ENCODE assay signal across 8 mouse cellular contexts in genomic region chrX:96095509-96096499, GRCm38 (mm10). TPM values are rescaled to one million over a fixed set of nuclear protein-coding genes. Genes with fewer than 3 reads are reported as not detected.
DNase-seq lines count a peak whose midpoint lies in the region; ATAC-seq and TF ChIP-seq lines count a peak whose summit lies in the region.

Msn (plus strand) TSS chrX:96096042.

- 0 out of 2 replicates have a peak, but pooled peaks have one; percentile 28 for TF ChIP-seq POLR2A in liver, adult 2 months (IDR thresholded peaks at IDR 0.05; ENCODE audit: extremely low read depth, insufficient read depth, low read length)

- no peak for TF ChIP-seq CTCF in C2C12 (IDR thresholded peaks at IDR 0.05; ENCODE audit: control insufficient read depth, insufficient read depth, insufficient read length)
- TF ChIP-seq CTCF in liver, adult 2 months (IDR thresholded peaks at IDR 0.05; ENCODE audit: low read depth, low read length) = no peak

- H3K27me3 ChIP-seq in C2C12 (ENCODE audit: control insufficient read depth, insufficient read depth, insufficient read length) = no peaks in the 10 kb centered on the region
- peaks cover 6% of the 10 kb centered on the region; the same call in 1 of the 2 replicates for H3K27me3 ChIP-seq in embryonic facial prominence, embryonic 15.5 days
- no peaks in the 10 kb centered on the region for H3K27me3 ChIP-seq in liver, adult 2 months (ENCODE audit: control insufficient read depth, insufficient read depth, low read length)

- peak within 1 kb of the TSS; percentile 51 for H3K4me2 ChIP-seq in embryonic facial prominence, embryonic 15.5 days (replicated peaks)

- peak within 1 kb of the TSS; percentile 44 for H3K9ac ChIP-seq in embryonic facial prominence, embryonic 15.5 days
- peak within 1 kb of the TSS; percentile 83 for H3K9ac ChIP-seq in liver, adult 2 months (ENCODE audit: low read depth, low read length)

- peak within 1 kb of the TSS; percentile 63 for H3K4me3 ChIP-seq in C2C12 (ENCODE audit: insufficient read depth, poor library complexity, severe bottlenecking)
- H3K4me3 ChIP-seq in embryonic facial prominence, embryonic 15.5 days (replicated peaks) = peak within 1 kb of the TSS; percentile 56
- H3K4me3 ChIP-seq in liver, adult 2 months (ENCODE audit: insufficient read depth, low read depth, low read length) = peak within 1 kb of the TSS; percentile 96

- peak within 1 kb of the TSS; percentile 82 for H3ac ChIP-seq in C2C12 (ENCODE audit: control insufficient read depth, insufficient read length, low read depth)

- peaks cover 13% of the 10 kb centered on the region for H3K36me3 ChIP-seq in C2C12 (ENCODE audit: control insufficient read depth, insufficient read depth)
- H3K36me3 ChIP-seq in embryonic facial prominence, embryonic 15.5 days = no peaks in the 10 kb centered on the region
- no peaks in the 10 kb centered on the region for H3K36me3 ChIP-seq in liver, adult 2 months (ENCODE audit: control insufficient read depth, insufficient read depth, low read length)

- H3K79me2 ChIP-seq in C2C12 (ENCODE audit: control insufficient read depth, insufficient read depth) = peaks cover 50% of the 10 kb centered on the region
- no peaks in the 10 kb centered on the region for H3K79me2 ChIP-seq in liver, adult 2 months (ENCODE audit: control insufficient read depth, insufficient read depth, low read length)

- H3K27ac ChIP-seq in embryonic facial prominence, embryonic 15.5 days (replicated peaks) = peak within 1 kb of the TSS; percentile 63; the same call in 1 of the 2 replicates
- H3K27ac ChIP-seq in liver, adult 2 months (replicated peaks; ENCODE audit: insufficient read depth, low read depth, low read length) = peak within 1 kb of the TSS; percentile 54

- peak; percentile 76 for DNase-seq in adrenal gland, postnatal 25 days
- DNase-seq in heart, adult 9 months (ENCODE audit: low spot score in 2 of 2) = peak; percentile 83 to 85
- DNase-seq in kidney, adult 9 months = peak; percentile 68
- peak; percentile 10 for DNase-seq in liver, adult 2 months (ENCODE audit: extremely low read depth, low read depth, low spot score)
- peak; percentile 11 to 66 for DNase-seq in monocyte, adult 2 months (ENCODE audit: low read depth in 1 of 2, low spot score in 2 of 2)
- peak; percentile 85 to 86 for DNase-seq in spleen, postnatal 36 days (ENCODE audit: low spot score in 2 of 2)

- peaks cover 45% of the 10 kb centered on the region for H3K79me3 ChIP-seq in C2C12 (ENCODE audit: low read depth)

- no peaks in the 10 kb centered on the region for H3K9me3 ChIP-seq in embryonic facial prominence, embryonic 15.5 days (replicated peaks)

- no peaks in the 10 kb centered on the region for H3K4me1 ChIP-seq in embryonic facial prominence, embryonic 15.5 days
- no peaks in the 10 kb centered on the region for H3K4me1 ChIP-seq in liver, adult 2 months (ENCODE audit: control insufficient read depth, insufficient read depth, low read length)

- WGBS in embryonic facial prominence, embryonic 15.5 days = 17% methylated on average over 39 of the region's 44 CpGs
- WGBS in liver, adult 2 months = 3% methylated on average over 34 of the region's 44 CpGs

- peak; percentile 80 for ATAC-seq in embryonic facial prominence, embryonic 15.5 days (ENCODE audit: insufficient number of reproducible peaks, low FRiP score, low TSS enrichment, low read depth)

TF ChIP-seq in C2C12, 6 proteins besides CTCF, POLR2A, EP300 and RAD21:
- no peak for TF ChIP-seq MAX (IDR thresholded peaks at IDR 0.05)
- no peak for TF ChIP-seq USF1 (IDR thresholded peaks at IDR 0.05; ENCODE audit: low read depth)
- no peak for TF ChIP-seq MYOD1 (IDR thresholded peaks at IDR 0.05; ENCODE audit: control insufficient read depth, insufficient read length, low read depth)
- TF ChIP-seq MYOG (IDR thresholded peaks at IDR 0.05; ENCODE audit: control insufficient read depth, extremely low read depth, insufficient read length) = no peak
- TF ChIP-seq FOSL1 (IDR thresholded peaks at IDR 0.05; ENCODE audit: insufficient read depth, low read length, poor library complexity, severe bottlenecking) = no peak
- TF ChIP-seq CEBPB (IDR thresholded peaks at IDR 0.05; ENCODE audit: low read depth) = no peak

RNA-seq across cellular contexts. Expression of gene Msn, which starts in this region (rescaled TPM):
- 280 TPM for polyA plus RNA-seq in C2C12 (2012; fragmentation: generic; extraction: Trizol)
- 128 and 142 TPM in 2 replicates for total RNA-seq in adrenal gland, postnatal 25 days (2021)
- 112 and 113 TPM in 2 replicates for polyA plus RNA-seq in embryonic facial prominence, embryonic 15.5 days (2015; fragmentation: Nextera tagmentation; extraction: Ambion mirVana)
- 8.3 and 10.8 TPM in 2 replicates for total RNA-seq in liver, adult 2 months (2014; rRNA removed)
- 6.7 and 10.8 TPM in 2 replicates for polyA plus RNA-seq in liver, adult 2 months (2012; rRNA removed)

Comparison
In these comparisons a context has a peak if more than half of its experiments do, and no peak if none do; other contexts are left out.
1. Peak in every context shown above with its lines: DNase-seq, ATAC-seq, H3K4me3 ChIP-seq and H3K27ac ChIP-seq.
2. RNA of gene Msn (total RNA-seq): 128 to 142 TPM in adrenal gland, postnatal 25 days; 8.3 to 10.8 TPM in liver, adult 2 months; every median in the first group is over 10 times any median in the second.
3. DNase-seq: peak in every context shown above with its lines; median percentile 86 in spleen, postnatal 36 days; 84 in heart, adult 9 months; 76 in adrenal gland, postnatal 25 days; 68 in kidney, adult 9 months; 38 in monocyte, adult 2 months; 10 in liver, adult 2 months.